Mouse (Mus musculus) thymus, postnatal 10 days (tissue): ENCODE results near the gene March4.

ENCODE experiments used
- DNase-seq, 2 experiments: peaks; one replicate each; pipeline ENCODE4 v3.0.0; 2021; ENCODE audit warnings: low spot score in 2 of 2

March4 gene

GRCm38 (mm10) chr1:72536611-72537351 lies at the start of gene March4:
TSS of gene March4 (minus strand) at chr1:72536930.
- peak; percentile 12 to 61 for DNase-seq

GRCm38 (mm10) chr1:72585971-72586875 lies 49.5 kb upstream of the March4 start:
- DNase-seq = no peak

GRCm38 (mm10) chr1:72583906-72584305 lies 47.2 kb upstream of the March4 start:
- DNase-seq = no peak

GRCm38 (mm10) chr1:72582947-72583731 lies 46.4 kb upstream of the March4 start, which contains the start of gene Smarcal1:
TSS of gene Smarcal1 (plus strand) at chr1:72583251.
- peak; percentile 88 for DNase-seq

GRCm38 (mm10) chr1:72578806-72579205 lies 42.1 kb upstream of the March4 start:
- no peak for DNase-seq

- no peak for DNase-seq
Observed at GRCm38 (mm10) chr1:72578351-72578750, 41.6 kb upstream of the March4 start.

- no peak for DNase-seq
Observed at GRCm38 (mm10) chr1:72577481-72577922, 40.8 kb upstream of the March4 start.

- no peak for DNase-seq
Observed at GRCm38 (mm10) chr1:72575121-72575520, 38.4 kb upstream of the March4 start.

- no peak for DNase-seq
Observed at GRCm38 (mm10) chr1:72574608-72575007, 37.9 kb upstream of the March4 start.

GRCm38 (mm10) chr1:72574047-72574446 lies 37.3 kb upstream of the March4 start:
- DNase-seq = no peak

GRCm38 (mm10) chr1:72568725-72569124 lies 32.0 kb upstream of the March4 start:
- DNase-seq = no peak

GRCm38 (mm10) chr1:72567056-72567455 lies 30.3 kb upstream of the March4 start:
- DNase-seq = no peak

GRCm38 (mm10) chr1:72564334-72564962 lies 27.7 kb upstream of the March4 start:
- no peak for DNase-seq

GRCm38 (mm10) chr1:72558625-72559024 lies 21.9 kb upstream of the March4 start:
- no peak for DNase-seq

- no peak for DNase-seq
Observed at GRCm38 (mm10) chr1:72556471-72556870, 19.7 kb upstream of the March4 start.

GRCm38 (mm10) chr1:72550317-72550716 lies 13.6 kb upstream of the March4 start:
- no peak for DNase-seq

GRCm38 (mm10) chr1:72538266-72538665 lies 1.5 kb upstream of the March4 start:
- no peak for DNase-seq

- no peak for DNase-seq
Observed at GRCm38 (mm10) chr1:72535725-72536571, 782 bp downstream of the March4 start.

- no peak for DNase-seq
Observed at GRCm38 (mm10) chr1:72533439-72533838, 3.3 kb downstream of the March4 start.

GRCm38 (mm10) chr1:72532926-72533325 lies 3.8 kb downstream of the March4 start:
- no peak for DNase-seq
